Mouse (Mus musculus): ENCODE results near the gene Znrf4.

Gene Znrf4

DNA sequence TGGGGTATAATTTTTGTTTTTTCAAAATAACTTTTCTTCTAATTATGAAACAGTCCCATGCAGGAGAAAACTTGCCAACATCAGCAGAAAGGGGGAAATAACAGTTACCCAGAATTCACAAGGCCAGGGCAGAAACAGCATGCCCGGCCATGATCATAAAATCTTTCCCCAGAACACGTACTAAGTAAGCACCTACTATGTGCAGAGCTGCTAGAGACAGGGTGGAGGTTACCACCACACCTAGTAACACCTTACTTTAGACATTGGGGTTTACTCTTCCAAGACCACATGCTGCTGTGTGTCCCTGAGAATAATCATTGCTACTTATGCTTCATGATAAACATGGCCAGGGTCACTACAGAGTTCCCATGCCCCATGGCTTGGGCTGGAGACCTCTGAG, 47.9 kb downstream of the Znrf4 start:
- DNase-seq: no peak

DNA sequence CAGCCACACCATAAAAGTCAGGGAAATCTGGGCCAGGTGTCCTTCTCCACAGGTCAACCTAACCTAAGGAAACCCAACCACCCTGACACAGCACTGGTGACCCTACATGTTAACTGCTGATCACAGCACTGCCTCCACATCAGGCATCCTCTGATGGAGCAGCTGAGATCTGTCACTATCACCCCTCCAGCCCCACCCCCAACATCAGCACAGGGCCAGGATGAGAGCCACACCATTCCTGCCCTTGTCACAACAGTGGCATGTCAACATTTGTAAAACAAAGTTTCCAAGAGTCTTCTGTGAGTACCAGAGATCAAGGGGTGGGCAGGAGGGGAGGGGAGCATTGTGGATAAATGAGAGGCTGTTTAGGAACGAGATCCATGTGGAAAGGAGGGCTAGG, 48.7 kb downstream of the Znrf4 start:
- no peak for DNase-seq

DNA sequence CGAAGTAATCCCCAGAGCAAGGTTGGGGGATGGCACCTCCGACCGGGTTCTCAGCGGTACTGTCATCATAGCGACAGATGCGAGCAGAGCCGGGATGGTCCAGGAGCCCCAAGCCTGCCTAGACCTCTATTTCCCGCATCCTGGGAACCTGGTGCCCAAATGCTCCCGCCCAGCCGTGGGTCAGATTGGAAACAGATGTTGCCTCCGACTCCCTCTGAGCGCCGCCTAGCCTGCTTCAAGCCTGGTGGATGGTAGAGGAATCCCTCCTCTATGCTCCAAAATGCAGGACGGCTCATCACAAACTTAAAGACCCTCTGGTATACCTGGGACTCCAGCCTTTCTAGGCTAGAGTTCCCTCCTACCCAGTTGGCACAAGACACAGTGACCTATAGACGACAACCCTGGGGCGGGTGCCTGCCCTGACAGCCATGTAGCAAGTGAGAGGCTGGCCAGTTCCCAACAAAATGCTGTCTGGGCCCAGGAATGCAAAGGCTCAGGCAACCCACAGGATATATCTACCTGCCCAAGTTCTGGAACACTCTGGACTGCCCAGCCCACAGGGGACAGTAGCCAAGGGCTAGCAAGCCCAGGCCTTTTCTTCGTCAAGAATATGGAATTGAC, 49.3 kb downstream of the Znrf4 start:
- no peak for DNase-seq

DNA sequence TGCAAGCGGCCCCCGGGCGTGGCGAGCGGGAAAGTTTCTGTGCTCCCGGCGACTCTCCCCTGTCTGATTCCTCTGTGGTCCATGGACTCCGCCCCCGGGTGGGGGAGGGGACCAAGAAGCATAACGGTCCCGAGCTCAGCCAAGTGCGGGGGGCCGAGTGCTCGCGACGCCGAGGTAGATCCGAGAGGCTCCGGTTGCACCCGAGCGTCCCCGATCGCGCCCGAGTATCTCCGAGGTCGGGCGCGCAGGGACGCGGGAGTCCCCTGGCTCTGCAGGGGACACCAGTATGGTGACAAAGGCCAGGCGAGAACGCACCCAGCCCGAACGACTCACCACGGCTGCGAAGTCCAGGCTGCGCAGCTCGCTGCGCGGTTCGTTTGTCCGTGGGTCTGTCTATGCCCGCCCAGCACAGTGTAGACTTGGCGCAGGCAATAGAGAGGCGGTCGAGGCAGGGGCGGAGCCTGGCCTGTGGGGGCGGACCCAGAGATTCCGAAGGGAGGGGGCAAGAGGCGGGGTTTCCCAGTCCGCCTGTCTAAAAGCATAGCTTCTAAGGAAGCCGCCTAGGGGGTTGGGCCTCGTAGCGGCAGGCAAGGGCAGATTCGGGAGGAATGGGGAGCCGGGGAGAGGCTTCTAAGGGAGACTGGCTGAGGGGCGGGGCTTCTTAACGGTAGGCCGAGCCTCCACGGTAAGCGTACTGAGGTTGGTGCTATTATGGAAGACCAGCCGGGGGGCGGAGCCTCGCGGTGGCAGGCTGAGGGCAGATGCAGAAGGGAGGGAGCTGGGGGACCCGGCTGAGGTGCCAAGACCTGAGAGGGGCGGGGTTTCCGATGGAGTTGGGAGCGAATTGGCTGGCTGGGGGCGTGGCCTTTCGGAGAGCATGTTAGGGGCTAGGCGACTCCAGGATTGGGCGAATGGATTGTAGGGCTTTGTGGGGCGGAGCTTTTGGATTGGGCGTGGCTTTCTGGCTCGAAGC, 50.2 kb downstream of the Znrf4 start:
- DNase-seq: peak; percentile 99
